Mouse (Mus musculus) liver, adult 2 months (tissue): ENCODE measurements around the gene Bdnf. TPM values are rescaled to one million over a fixed set of nuclear protein-coding genes. Genes with fewer than 3 reads are reported as not detected.

ENCODE experiments used
- DNase-seq: peaks from one replicate; pipeline ENCODE4 v3.0.0-alpha.2; 2011; ENCODE audit warnings: low read depth, low spot score; ENCODE audit errors: extremely low read depth
- H3K27ac ChIP-seq: fragments of 200-500 bp; replicated peaks from 2 replicates; pipeline ENCODE4 v1.5.1; 2012; ENCODE audit warnings: low read depth, mild to moderate bottlenecking, control low read depth, inconsistent platforms, low read length; ENCODE audit not compliant: insufficient read depth
- H3K27me3 ChIP-seq: fragments of 200-500 bp; 2 replicates; pipeline ENCODE4 v1.6.1; 2012; ENCODE audit warnings: mild to moderate bottlenecking, moderate library complexity, low read length, inconsistent platforms; ENCODE audit not compliant: control insufficient read depth, insufficient read depth
- H3K36me3 ChIP-seq: fragments of 200-500 bp; 2 replicates; pipeline ENCODE4 v1.6.1; 2012; ENCODE audit warnings: low read length, inconsistent platforms; ENCODE audit not compliant: control insufficient read depth, insufficient read depth
- H3K4me1 ChIP-seq: fragments of 200-500 bp; 2 replicates; pipeline ENCODE4 v1.6.1; 2011; ENCODE audit warnings: low read length; ENCODE audit not compliant: control insufficient read depth, insufficient read depth
- H3K4me3 ChIP-seq: fragments of 200-500 bp; 2 replicates; pipeline ENCODE4 v1.5.1; 2011; ENCODE audit warnings: low read depth, mild to moderate bottlenecking, control low read depth, low read length, moderate library complexity; ENCODE audit not compliant: insufficient read depth
- H3K79me2 ChIP-seq: fragments of 200-500 bp; 2 replicates; pipeline ENCODE4 v1.6.1; 2012; ENCODE audit warnings: inconsistent platforms, mild to moderate bottlenecking, low read length, moderate library complexity; ENCODE audit not compliant: control insufficient read depth, insufficient read depth
- H3K9ac ChIP-seq: fragments of 200-500 bp; 2 replicates; pipeline ENCODE4 v1.6.1; 2012; ENCODE audit warnings: low read depth, mild to moderate bottlenecking, control low read depth, inconsistent platforms, low read length
- CTCF ChIP-seq: fragments of 200-500 bp; IDR thresholded peaks from 2 replicates; pipeline ENCODE4 v1.5.1; 2011; ENCODE audit warnings: low read depth, low read length, control low read depth
- POLR2A ChIP-seq: fragments of 200-500 bp; IDR thresholded peaks from 2 replicates; pipeline ENCODE4 v1.6.1; 2011; ENCODE audit warnings: low read length, control low read depth; ENCODE audit not compliant: insufficient read depth; ENCODE audit errors: extremely low read depth
- WGBS: fragments of 180-500 bp; shearing (Covaris S2); methylation state at CpG from one replicate; pipeline ENCODE4 v1.1.7; 2018; 5-methylcytosine and 5-hydroxymethylcytosine counted together
- polyA plus RNA-seq: library from polyadenylated mRNA; depleted of rRNA; stranded (reverse); fragments of >200 nt; gene quantifications from 2 replicates; pipeline ENCODE4 v1.2.3, GENCODE M21; 2012
- total RNA-seq: library from RNA; depleted of rRNA; stranded (reverse); fragments of >200 nt; gene quantifications from 2 replicates; pipeline ENCODE4 v1.2.3, GENCODE M21; 2014

Bdnf gene
- total and polyA plus RNA-seq, 2 experiments = 0.09 to 0.83 TPM

DNA sequence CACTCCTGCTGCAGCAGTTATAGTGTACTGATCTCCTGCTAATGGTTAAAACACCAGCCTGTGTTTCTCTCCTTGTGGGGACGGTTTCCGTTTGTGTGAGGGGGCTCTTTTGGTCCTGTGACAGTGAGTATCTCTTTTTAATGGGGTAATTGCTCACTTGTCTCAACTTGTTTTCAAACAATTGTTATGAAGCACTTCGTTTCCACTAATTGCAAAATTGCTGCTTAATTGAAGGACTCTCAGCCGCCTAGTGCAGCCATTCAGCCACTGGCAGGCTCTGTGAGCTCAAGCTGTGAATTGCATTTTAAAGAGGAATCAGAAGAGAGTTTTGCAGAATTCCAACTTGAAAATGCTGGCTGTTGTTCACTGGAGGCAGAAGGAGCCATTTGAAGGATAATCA is 22.7 kb downstream of the Bdnf start:
- TF ChIP-seq POLR2A (no peak), CTCF (no peak)
- DNase-seq = no peak
- H3K27ac ChIP-seq = no peak overlapping the region
- WGBS = 63% methylated on average over 4 of the region's 4 CpGs
- H3K4me1 ChIP-seq = peaks cover 2% of the 10 kb centered on the region; the same call in 1 of the 2 replicates
- peaks cover 6% of the 10 kb centered on the region; the same call in 1 of the 2 replicates for H3K79me2 ChIP-seq
- H3K36me3 ChIP-seq = no peaks in the 10 kb centered on the region
- no peak overlapping the region for H3K9ac ChIP-seq
- no peaks in the 10 kb centered on the region for H3K27me3 ChIP-seq
- no peak overlapping the region for H3K4me3 ChIP-seq

DNA sequence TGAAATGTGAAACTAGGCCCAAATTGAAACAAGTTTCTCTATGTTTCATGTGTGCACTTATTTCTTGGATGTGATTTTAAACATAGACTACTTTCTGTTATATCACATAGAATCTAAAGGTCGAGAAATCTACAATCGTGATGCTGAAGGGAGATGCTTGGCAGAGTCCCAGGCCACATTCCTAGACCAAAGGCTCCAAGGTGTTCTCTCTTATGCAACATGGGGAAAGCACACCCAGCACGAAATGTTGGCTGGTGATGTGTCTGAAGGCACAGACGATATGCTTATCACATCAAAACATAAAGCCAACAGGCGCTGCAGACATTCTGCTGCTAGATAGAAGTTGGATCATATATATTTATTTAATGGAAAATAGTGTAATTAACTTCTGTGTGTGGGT is 25.8 kb downstream of the Bdnf start:
- Histone ChIP-seq H3K36me3 (no peaks in the 10 kb centered on the region), H3K79me2 (peaks cover 3% of the 10 kb centered on the region; the same call in 1 of the 2 replicates), H3K4me3 (no peak overlapping the region), H3K9ac (no peak overlapping the region), H3K27me3 (no peaks in the 10 kb centered on the region), H3K27ac (no peak overlapping the region), H3K4me1 (no peaks in the 10 kb centered on the region)
- TF ChIP-seq CTCF (no peak), POLR2A (no peak)
- no peak for DNase-seq
- 42% methylated on average over 5 of the region's 5 CpGs for WGBS

DNA sequence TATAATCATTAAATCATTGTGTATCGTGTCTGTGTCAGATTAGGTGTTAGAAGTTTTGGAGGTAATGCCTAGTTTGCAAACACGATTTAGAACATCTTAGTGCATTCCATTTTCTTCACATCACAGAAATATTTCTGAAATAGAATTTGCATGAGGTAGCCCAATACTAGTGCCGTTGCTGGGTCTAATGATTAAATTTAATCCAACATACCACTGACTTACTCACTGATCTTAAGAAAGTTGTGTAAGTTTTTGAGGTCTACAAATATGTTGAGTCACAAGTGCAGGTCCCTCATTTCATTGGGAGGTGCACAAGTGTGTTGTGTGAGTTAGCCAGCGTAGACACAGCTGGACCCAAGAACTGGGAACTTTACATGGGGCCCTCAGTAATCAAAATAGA is 29.1 kb downstream of the Bdnf start:
- no peak for DNase-seq
- peaks cover 7% of the 10 kb centered on the region; the same call in 1 of the 2 replicates for H3K79me2 ChIP-seq
- no peak overlapping the region for H3K4me3 ChIP-seq
- no peak overlapping the region for H3K27ac ChIP-seq
- H3K9ac ChIP-seq = no peak overlapping the region
- no peaks in the 10 kb centered on the region for H3K4me1 ChIP-seq
- no peaks in the 10 kb centered on the region for H3K27me3 ChIP-seq
- no peaks in the 10 kb centered on the region for H3K36me3 ChIP-seq
- TF ChIP-seq POLR2A (no peak), CTCF (no peak)
- WGBS = 84% methylated on average over 4 of the region's 4 CpGs

DNA sequence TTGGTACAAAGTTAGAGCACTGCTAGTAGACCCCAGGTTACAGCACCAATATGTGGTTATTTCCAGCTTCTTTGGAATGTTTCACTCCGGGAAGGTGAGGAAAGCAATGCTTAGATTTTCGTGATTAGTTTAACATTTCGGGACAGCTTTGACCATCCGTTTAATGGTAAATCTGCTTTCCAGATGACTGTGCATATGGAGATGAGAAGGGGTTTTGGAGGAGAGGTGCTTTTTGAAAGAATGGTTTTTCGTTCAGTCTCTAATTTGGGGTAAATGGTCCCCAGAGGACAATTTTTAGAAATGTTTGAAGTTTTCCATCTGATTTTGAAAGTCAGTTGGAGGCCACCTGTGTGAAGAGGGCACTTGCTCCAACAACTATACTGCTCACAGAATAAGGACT is 29.6 kb downstream of the Bdnf start:
- WGBS = 82% methylated on average over 5 of the region's 5 CpGs
- no peak for DNase-seq
- Histone ChIP-seq H3K27ac (no peak overlapping the region), H3K4me1 (no peaks in the 10 kb centered on the region), H3K9ac (no peak overlapping the region), H3K79me2 (peaks cover 7% of the 10 kb centered on the region; the same call in 1 of the 2 replicates), H3K4me3 (no peak overlapping the region), H3K36me3 (no peaks in the 10 kb centered on the region), H3K27me3 (no peaks in the 10 kb centered on the region)
- TF ChIP-seq CTCF (no peak), POLR2A (no peak)

DNA sequence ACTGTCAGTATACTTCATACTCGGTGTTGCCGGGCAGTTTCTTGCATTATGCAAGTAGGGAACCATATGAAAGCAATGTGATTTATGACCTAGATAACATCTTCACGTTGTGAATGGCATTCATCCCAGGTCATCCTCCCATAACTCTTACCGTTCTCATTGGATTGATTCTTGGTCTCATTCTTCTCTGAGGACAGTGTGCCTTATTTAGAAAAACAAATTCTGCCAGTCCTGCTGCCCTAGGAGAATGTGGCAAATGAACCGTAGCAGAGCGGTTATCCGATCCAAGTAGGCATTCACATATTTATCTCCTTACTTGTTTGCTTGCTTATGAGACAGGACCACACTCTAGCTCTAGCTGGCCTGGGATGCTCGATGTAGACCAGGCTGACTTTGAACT is 32.0 kb downstream of the Bdnf start:
- 81% methylated on average over 8 of the region's 8 CpGs for WGBS
- no peak for DNase-seq
- TF ChIP-seq CTCF (no peak), POLR2A (no peak)
- H3K9ac ChIP-seq = no peak overlapping the region
- H3K36me3 ChIP-seq = no peaks in the 10 kb centered on the region
- H3K79me2 ChIP-seq = peaks cover 4% of the 10 kb centered on the region; the same call in 1 of the 2 replicates
- no peak overlapping the region for H3K4me3 ChIP-seq
- H3K27me3 ChIP-seq = no peaks in the 10 kb centered on the region
- H3K4me1 ChIP-seq = no peaks in the 10 kb centered on the region
- no peak overlapping the region for H3K27ac ChIP-seq

DNA sequence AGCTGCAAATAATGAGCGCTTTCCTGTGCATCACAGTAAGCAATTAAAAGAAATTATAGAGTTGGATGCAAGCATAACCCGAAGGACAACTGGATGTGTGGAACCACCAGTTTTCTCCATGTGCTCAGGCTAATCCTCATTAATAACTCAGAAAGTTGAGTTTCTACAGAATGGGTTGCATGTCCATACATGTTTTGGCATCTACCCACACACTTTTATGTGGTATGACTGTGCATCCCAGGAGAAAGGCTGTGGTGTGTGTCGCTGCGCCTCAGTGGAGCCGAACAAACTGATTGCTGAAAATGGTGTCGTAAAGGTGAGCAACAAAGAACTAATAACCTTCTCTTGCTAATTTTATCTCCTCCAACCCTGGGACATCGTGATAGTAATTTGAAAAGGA is 34.8 kb downstream of the Bdnf start:
- Histone ChIP-seq H3K36me3 (no peaks in the 10 kb centered on the region), H3K27me3 (no peaks in the 10 kb centered on the region), H3K27ac (no peak overlapping the region), H3K9ac (no peak overlapping the region), H3K4me3 (no peak overlapping the region), H3K4me1 (no peaks in the 10 kb centered on the region), H3K79me2 (peaks cover 4% of the 10 kb centered on the region; the same call in 1 of the 2 replicates)
- TF ChIP-seq POLR2A (no peak), CTCF (no peak)
- DNase-seq = no peak
- 89% methylated on average over 7 of the region's 7 CpGs for WGBS
